Mouse (Mus musculus): ENCODE measurements around the gene Fcrl1.

DNA sequence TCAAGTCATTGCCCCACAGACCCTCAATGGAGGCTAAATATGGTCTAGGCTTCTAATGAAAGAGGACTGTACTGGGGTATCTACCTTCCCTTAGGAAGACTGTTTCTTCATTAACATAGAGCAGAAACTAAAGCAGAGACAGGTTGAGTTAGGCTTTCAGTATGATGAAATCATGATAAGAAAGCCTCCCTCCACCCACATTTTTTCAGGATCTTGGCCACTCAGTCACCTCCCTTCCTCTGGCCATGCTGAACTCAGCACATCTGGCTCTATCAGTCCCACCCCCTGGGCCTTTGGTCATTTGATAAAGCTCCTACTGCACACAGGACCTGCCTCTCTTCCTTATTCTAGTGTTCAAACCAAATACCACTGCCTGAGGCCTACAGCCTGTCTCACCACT, 18.6 kb upstream of the Fcrl1 start, which contains the start of gene Cd5l:
- TF ChIP-seq CTCF (IDR thresholded peaks at IDR 0.05; ENCODE audit: extremely low read depth, insufficient read length, insufficient replicate concordance, low read depth, low read length) (no peak), POLR2A (IDR thresholded peaks at IDR 0.05; ENCODE audit: low read depth, low read length) (no peak)

All from small intestine, adult 2 months (tissue).